Mouse (Mus musculus): ENCODE data around the gene Mmrn2. TPM values are rescaled to one million over a fixed set of nuclear protein-coding genes. Genes with fewer than 3 reads are reported as not detected.
"Not testable (repeated sequence)": the region's sequence is repeated elsewhere in the genome, so short reads cannot be mapped to it uniquely, and the experiment has no call there.

Gene Mmrn2
- polyA plus RNA-seq, 1 experiment from 2014 or later = 6.2 TPM

DNA sequence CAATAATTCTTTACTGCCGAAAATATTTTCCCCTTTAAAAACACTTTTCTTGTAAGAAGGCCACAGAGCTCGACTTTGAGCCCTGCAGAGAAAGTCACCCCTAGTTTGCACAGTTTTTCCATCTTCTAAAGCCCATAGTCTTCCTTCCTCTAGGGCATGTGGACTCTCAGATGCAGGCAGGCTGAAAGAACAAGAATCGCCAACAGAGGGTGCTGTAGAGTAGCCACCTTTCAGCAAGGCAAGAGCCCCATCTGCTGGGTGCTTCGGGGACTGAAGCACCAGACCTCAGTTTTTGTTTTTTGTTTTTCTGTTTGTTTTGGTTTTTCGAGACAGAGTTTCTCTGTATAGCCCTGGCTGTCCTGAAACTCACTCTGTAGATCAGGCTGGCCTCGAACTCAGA lies 25.9 kb downstream of the Mmrn2 start:
- H3K27ac ChIP-seq (ENCODE audit: low read depth, low read length) = no peak overlapping the region
- 36% methylated on average over 6 of the region's 6 CpGs for WGBS
- H3K9ac ChIP-seq (ENCODE audit: low read depth, low read length) = no peak overlapping the region
- no peak overlapping the region for H3K4me3 ChIP-seq (ENCODE audit: low read depth, low read length)
- no peaks in the 10 kb centered on the region for H3K4me1 ChIP-seq (replicated peaks; ENCODE audit: control insufficient read depth, insufficient read depth, low read length)
- no peaks in the 10 kb centered on the region; the same call in 1 of the 2 replicates for H3K36me3 ChIP-seq (ENCODE audit: control insufficient read depth, insufficient read depth, low read length)
- H3K27me3 ChIP-seq (replicated peaks; ENCODE audit: control insufficient read depth, insufficient read depth, low read length) = no peaks in the 10 kb centered on the region
- no peaks in the 10 kb centered on the region for H3K9me3 ChIP-seq (ENCODE audit: control insufficient read depth, low read length)
- no peak overlapping the region for H3K4me2 ChIP-seq
- 0 out of 2 replicates have a peak, but pooled peaks have one; percentile 29 for ATAC-seq (replicated peaks; ENCODE audit: low FRiP score)
- DNase-seq (ENCODE audit: low spot score) = peak; percentile 46

GRCm38 (mm10) chr14:34402871-34403270 lies 27.6 kb downstream of the Mmrn2 start:
- peaks cover 2% of the 10 kb centered on the region; the same call in 1 of the 2 replicates for H3K36me3 ChIP-seq (ENCODE audit: control insufficient read depth, insufficient read depth, low read length)
- WGBS = 81% methylated on average over 8 of the region's 8 CpGs
- DNase-seq (ENCODE audit: low spot score) = no peak

GRCm38 (mm10) chr14:34403424-34403823 lies 28.2 kb downstream of the Mmrn2 start:
- Histone ChIP-seq H3K4me1 (replicated peaks; ENCODE audit: control insufficient read depth, insufficient read depth, low read length) (no peaks in the 10 kb centered on the region), H3K27me3 (replicated peaks; ENCODE audit: control insufficient read depth, insufficient read depth, low read length) (no peaks in the 10 kb centered on the region), H3K9me3 (ENCODE audit: control insufficient read depth, low read length) (no peaks in the 10 kb centered on the region), H3K4me3 (ENCODE audit: low read depth, low read length) (no peak overlapping the region), H3K9ac (ENCODE audit: low read depth, low read length) (no peak overlapping the region), H3K36me3 (ENCODE audit: control insufficient read depth, insufficient read depth, low read length) (peaks cover 2% of the 10 kb centered on the region; the same call in 1 of the 2 replicates), H3K4me2 (no peak overlapping the region), H3K27ac (ENCODE audit: low read depth, low read length) (no peak overlapping the region)
- DNase-seq (ENCODE audit: low spot score) = no peak
- ATAC-seq (replicated peaks; ENCODE audit: low FRiP score) = no peak
- WGBS = 92% methylated on average over 7 of the region's 7 CpGs

More at GRCm38 (mm10) chr14:34402871-34403270, 27.6 kb downstream of the Mmrn2 start:
- Histone ChIP-seq H3K4me1 (replicated peaks; ENCODE audit: control insufficient read depth, insufficient read depth, low read length) (no peaks in the 10 kb centered on the region), H3K9ac (ENCODE audit: low read depth, low read length) (no peak overlapping the region), H3K27me3 (replicated peaks; ENCODE audit: control insufficient read depth, insufficient read depth, low read length) (no peaks in the 10 kb centered on the region), H3K9me3 (ENCODE audit: control insufficient read depth, low read length) (no peaks in the 10 kb centered on the region), H3K4me2 (no peak overlapping the region), H3K27ac (ENCODE audit: low read depth, low read length) (no peak overlapping the region), H3K4me3 (ENCODE audit: low read depth, low read length) (no peak overlapping the region)
- no peak for ATAC-seq (replicated peaks; ENCODE audit: low FRiP score)

DNA sequence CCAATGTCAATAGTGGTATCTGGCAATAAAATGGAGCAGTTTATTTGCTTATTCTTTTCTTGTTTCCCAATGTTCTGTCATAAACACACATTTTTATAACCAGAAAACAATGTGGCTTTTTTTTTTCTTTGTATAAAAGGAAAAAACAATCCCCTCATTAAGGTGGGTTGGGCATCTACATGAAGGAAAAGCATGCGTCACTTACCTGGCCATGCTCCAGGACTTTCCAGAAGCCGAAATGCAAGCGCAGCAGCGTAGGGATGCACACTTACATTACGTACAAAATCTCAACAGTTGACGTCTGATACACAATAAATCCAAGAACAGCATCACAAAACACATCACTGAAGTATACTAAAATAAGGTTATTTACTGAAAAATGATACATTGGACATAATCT lies 35.5 kb downstream of the Mmrn2 start:
- no peak overlapping the region for H3K27ac ChIP-seq (ENCODE audit: low read depth, low read length)
- no peak overlapping the region for H3K4me3 ChIP-seq (ENCODE audit: low read depth, low read length)
- 97% methylated on average over 6 of the region's 6 CpGs for WGBS
- H3K36me3 ChIP-seq (ENCODE audit: control insufficient read depth, insufficient read depth, low read length) = peaks cover 8% of the 10 kb centered on the region; the same call in 1 of the 2 replicates
- H3K9me3 ChIP-seq (ENCODE audit: control insufficient read depth, low read length) = no peaks in the 10 kb centered on the region
- no peak for ATAC-seq (replicated peaks; ENCODE audit: low FRiP score)
- no peak for DNase-seq (ENCODE audit: low spot score)
- no peaks in the 10 kb centered on the region for H3K27me3 ChIP-seq (replicated peaks; ENCODE audit: control insufficient read depth, insufficient read depth, low read length)
- H3K4me1 ChIP-seq (replicated peaks; ENCODE audit: control insufficient read depth, insufficient read depth, low read length) = no peaks in the 10 kb centered on the region
- no peak overlapping the region for H3K9ac ChIP-seq (ENCODE audit: low read depth, low read length)
- no peak overlapping the region for H3K4me2 ChIP-seq

DNA sequence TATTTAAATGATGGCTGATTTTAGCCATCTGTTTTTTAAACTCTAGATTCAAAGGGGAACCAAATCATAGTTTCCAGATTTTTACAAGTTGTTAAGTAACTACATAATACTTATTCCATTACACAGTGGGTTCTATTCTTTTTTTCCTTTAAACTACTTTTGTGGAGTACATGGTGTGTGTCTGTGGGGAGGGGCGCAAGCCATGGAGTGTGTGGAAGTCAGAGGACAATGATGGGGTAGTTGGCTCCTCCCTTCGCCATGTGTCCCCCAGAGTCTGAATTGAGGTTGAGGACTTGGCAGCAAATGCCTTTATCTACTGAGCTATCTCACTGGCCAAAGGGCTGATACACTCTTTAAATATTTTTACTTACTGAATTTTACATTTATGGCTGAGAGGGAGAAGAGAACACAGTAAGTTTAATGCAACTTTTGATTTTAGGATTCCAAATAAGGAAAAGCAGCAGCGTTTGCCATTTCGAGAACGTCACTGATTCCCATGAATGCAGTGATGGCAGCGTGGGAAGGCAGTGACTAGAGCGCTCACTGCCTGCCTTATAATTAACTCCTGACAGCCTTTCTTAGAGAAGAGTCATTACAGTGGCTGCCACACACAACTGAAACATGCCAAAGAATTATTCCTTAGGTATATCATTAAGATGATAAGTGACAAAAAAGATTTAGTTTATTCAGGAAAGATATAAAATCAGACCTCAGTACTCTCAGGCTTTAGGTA lies 37.1 kb downstream of the Mmrn2 start:
- Histone ChIP-seq H3K27ac (ENCODE audit: low read depth, low read length) (no peak overlapping the region), H3K27me3 (replicated peaks; ENCODE audit: control insufficient read depth, insufficient read depth, low read length) (no peaks in the 10 kb centered on the region), H3K4me2 (no peak overlapping the region), H3K9ac (ENCODE audit: low read depth, low read length) (no peak overlapping the region), H3K9me3 (ENCODE audit: control insufficient read depth, low read length) (no peaks in the 10 kb centered on the region), H3K4me3 (ENCODE audit: low read depth, low read length) (no peak overlapping the region), H3K36me3 (ENCODE audit: control insufficient read depth, insufficient read depth, low read length) (peaks cover 6% of the 10 kb centered on the region; the same call in 1 of the 2 replicates), H3K4me1 (replicated peaks; ENCODE audit: control insufficient read depth, insufficient read depth, low read length) (no peaks in the 10 kb centered on the region)
- no peak for DNase-seq (ENCODE audit: low spot score)
- ATAC-seq (replicated peaks; ENCODE audit: low FRiP score) = no peak
- 92% methylated on average over 7 of the region's 7 CpGs for WGBS

DNA sequence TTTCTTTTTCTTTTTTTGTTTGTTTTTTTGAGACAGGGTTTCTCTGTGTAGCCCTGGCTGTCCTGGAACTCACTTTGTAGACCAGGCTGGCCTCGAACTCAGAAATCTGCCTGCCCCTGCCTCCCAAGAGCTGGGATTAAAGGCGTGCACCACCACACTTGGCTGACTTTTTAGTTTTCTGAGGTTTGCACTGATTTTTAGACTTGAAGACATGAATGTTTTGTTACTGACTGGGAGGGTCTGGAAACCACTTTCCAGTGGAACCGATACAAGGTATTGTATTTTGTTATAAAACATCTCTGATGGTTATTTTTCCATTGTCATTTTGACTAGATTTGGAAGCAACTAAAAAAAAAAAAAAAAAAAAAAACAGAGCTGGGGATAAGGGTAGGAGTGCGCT lies 41.7 kb downstream of the Mmrn2 start:
- not testable (repeated sequence) for H3K9me3 ChIP-seq (ENCODE audit: control insufficient read depth, low read length); H3K4me1 ChIP-seq (replicated peaks; ENCODE audit: control insufficient read depth, insufficient read depth, low read length); DNase-seq (ENCODE audit: low spot score); H3K36me3 ChIP-seq (ENCODE audit: control insufficient read depth, insufficient read depth, low read length); H3K27me3 ChIP-seq (replicated peaks; ENCODE audit: control insufficient read depth, insufficient read depth, low read length); H3K9ac ChIP-seq (ENCODE audit: low read depth, low read length); ATAC-seq (replicated peaks; ENCODE audit: low FRiP score); H3K27ac ChIP-seq (ENCODE audit: low read depth, low read length); H3K4me2 ChIP-seq; H3K4me3 ChIP-seq (ENCODE audit: low read depth, low read length)
- WGBS = 87% methylated on average over 4 of the region's 4 CpGs

- no peak overlapping the region for H3K4me3 ChIP-seq (ENCODE audit: low read depth, low read length)
- no peak overlapping the region for H3K27ac ChIP-seq (ENCODE audit: low read depth, low read length)
- no peak overlapping the region for H3K4me2 ChIP-seq
- no peaks in the 10 kb centered on the region for H3K4me1 ChIP-seq (replicated peaks; ENCODE audit: control insufficient read depth, insufficient read depth, low read length)
- no peaks in the 10 kb centered on the region for H3K27me3 ChIP-seq (replicated peaks; ENCODE audit: control insufficient read depth, insufficient read depth, low read length)
- H3K36me3 ChIP-seq (ENCODE audit: control insufficient read depth, insufficient read depth, low read length) = no peaks in the 10 kb centered on the region
- ATAC-seq (replicated peaks; ENCODE audit: low FRiP score) (no peak), DNase-seq (ENCODE audit: low spot score) (no peak)
- no peaks in the 10 kb centered on the region for H3K9me3 ChIP-seq (ENCODE audit: control insufficient read depth, low read length)
- WGBS = 81% methylated on average over 5 of the region's 5 CpGs
- no peak overlapping the region for H3K9ac ChIP-seq (ENCODE audit: low read depth, low read length)
These were observed 42.2 kb downstream of the Mmrn2 start for GRCm38 (mm10) chr14:34417501-34417900.

- DNase-seq (ENCODE audit: low spot score) = no peak
- H3K36me3 ChIP-seq (ENCODE audit: control insufficient read depth, insufficient read depth, low read length) = no peaks in the 10 kb centered on the region
- ATAC-seq (replicated peaks; ENCODE audit: low FRiP score) = no peak
- WGBS = 95% methylated on average over 1 of the region's 1 CpGs
- H3K27me3 ChIP-seq (replicated peaks; ENCODE audit: control insufficient read depth, insufficient read depth, low read length) = no peaks in the 10 kb centered on the region
- no peak overlapping the region for H3K9ac ChIP-seq (ENCODE audit: low read depth, low read length)
- no peak overlapping the region for H3K27ac ChIP-seq (ENCODE audit: low read depth, low read length)
- no peaks in the 10 kb centered on the region for H3K9me3 ChIP-seq (ENCODE audit: control insufficient read depth, low read length)
- no peaks in the 10 kb centered on the region for H3K4me1 ChIP-seq (replicated peaks; ENCODE audit: control insufficient read depth, insufficient read depth, low read length)
- H3K4me3 ChIP-seq (ENCODE audit: low read depth, low read length) = no peak overlapping the region
- H3K4me2 ChIP-seq = no peak overlapping the region
These were observed 45.8 kb downstream of the Mmrn2 start for GRCm38 (mm10) chr14:34421078-34421477.

- H3K36me3 ChIP-seq (ENCODE audit: control insufficient read depth, insufficient read depth, low read length) = peaks cover 3% of the 10 kb centered on the region; the same call in 1 of the 2 replicates
- no peak for DNase-seq (ENCODE audit: low spot score)
- H3K4me1 ChIP-seq (replicated peaks; ENCODE audit: control insufficient read depth, insufficient read depth, low read length) = no peaks in the 10 kb centered on the region
- H3K4me3 ChIP-seq (ENCODE audit: low read depth, low read length) = no peak overlapping the region
- no peaks in the 10 kb centered on the region for H3K27me3 ChIP-seq (replicated peaks; ENCODE audit: control insufficient read depth, insufficient read depth, low read length)
- H3K4me2 ChIP-seq = no peak overlapping the region
- H3K9me3 ChIP-seq (ENCODE audit: control insufficient read depth, low read length) = no peaks in the 10 kb centered on the region
- 91% methylated on average over 3 of the region's 3 CpGs for WGBS
- ATAC-seq (replicated peaks; ENCODE audit: low FRiP score) = no peak
- no peak overlapping the region for H3K27ac ChIP-seq (ENCODE audit: low read depth, low read length)
- no peak overlapping the region for H3K9ac ChIP-seq (ENCODE audit: low read depth, low read length)
These were observed 53.0 kb downstream of the Mmrn2 start for GRCm38 (mm10) chr14:34428274-34428673.

Data from liver, embryonic 11.5 days (tissue).